Mouse (Mus musculus) ES-Bruce4 (cell line): ENCODE data around the gene Ahdc1.

Experiments
- CTCF ChIP-seq: IDR thresholded peaks from one replicate; pipeline ENCODE4 v1.8.1; 2011; ENCODE audit warnings: low read depth, low read length
- EP300 ChIP-seq: IDR thresholded peaks from 2 replicates; pipeline ENCODE4 v1.6.1; 2011; ENCODE audit warnings: low read depth, low read length; ENCODE audit not compliant: insufficient read depth

GRCm38 (mm10) chr4:132972556-132972955 lies 38.5 kb upstream of the Ahdc1 start:
- no peak for TF ChIP-seq CTCF
- TF ChIP-seq EP300, result no peak
